Mouse (Mus musculus): ENCODE measurements at regions not wholly inside any gene's neighbourhood (a gene's known extent, or its start where the extent isn't known, plus 50 kb on each side); places are given as distances from the start of the nearest gene placed in this dataset.

DNA sequence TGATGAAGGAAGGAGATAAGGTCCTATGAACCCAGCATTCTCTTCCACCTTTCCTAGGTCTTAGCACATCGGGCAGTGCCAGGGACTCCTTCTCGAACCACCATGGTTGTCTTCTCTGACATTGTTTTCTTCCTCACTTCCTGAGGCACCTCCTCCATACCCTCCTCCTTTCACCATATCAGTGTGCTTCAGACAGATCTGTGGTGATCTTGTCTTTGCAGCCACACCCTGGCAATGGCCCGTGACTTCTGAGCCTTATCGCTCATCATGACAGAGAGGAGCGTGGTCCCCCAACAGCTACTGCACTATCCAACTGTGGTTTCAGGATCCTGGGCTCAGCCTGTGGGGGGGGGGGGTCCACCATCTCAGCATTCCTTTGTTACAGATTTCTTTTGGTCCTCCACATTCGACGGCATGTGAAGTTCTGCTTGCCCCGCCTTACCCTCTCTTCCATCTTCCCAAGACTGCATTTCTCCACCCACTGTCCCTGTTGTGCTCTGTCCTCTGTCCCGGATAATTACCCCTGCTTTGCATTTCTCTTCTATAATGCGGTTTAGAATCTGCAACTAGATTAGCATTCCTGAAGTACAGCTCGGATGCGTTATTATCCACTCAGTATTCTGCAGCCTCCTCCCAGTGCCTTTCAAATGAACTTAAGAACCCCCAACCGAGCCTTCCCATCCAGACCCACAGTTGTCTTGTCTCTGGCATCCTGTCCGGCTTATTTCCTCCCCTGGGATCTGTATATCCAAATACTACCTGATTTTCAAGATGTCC is 67.2 kb upstream of the Ccn6 start:
- peaks cover 4% of the 10 kb centered on the region for H3K9me3 ChIP-seq (replicated peaks; ENCODE audit: control insufficient read depth, insufficient read depth, low read length, poor library complexity, severe bottlenecking)
- no peaks in the 10 kb centered on the region for H3K36me3 ChIP-seq (ENCODE audit: control insufficient read depth, insufficient read depth, low read length, poor library complexity, severe bottlenecking)
- no peak overlapping the region for H3K9ac ChIP-seq (ENCODE audit: low read depth, poor library complexity, severe bottlenecking)
- TF ChIP-seq CTCF (IDR thresholded peaks at IDR 0.05; ENCODE audit: low read depth, low read length) = no peak
- no peak for TF ChIP-seq POLR2A (IDR thresholded peaks at IDR 0.05; ENCODE audit: insufficient read depth, low read length)
- TF ChIP-seq EP300 (IDR thresholded peaks at IDR 0.05; ENCODE audit: insufficient read depth, low read depth, low read length) = no peak
- H3K27me3 ChIP-seq (ENCODE audit: control insufficient read depth, insufficient read depth, low read length, poor library complexity, severe bottlenecking) = no peaks in the 10 kb centered on the region
- H3K4me3 ChIP-seq (ENCODE audit: low read depth, low read length) = no peak overlapping the region
- H3K4me1 ChIP-seq (ENCODE audit: control insufficient read depth, insufficient read depth, low read length) = peaks cover 14% of the 10 kb centered on the region
- H3K27ac ChIP-seq (ENCODE audit: insufficient read depth, low read length) = no peak overlapping the region

DNA sequence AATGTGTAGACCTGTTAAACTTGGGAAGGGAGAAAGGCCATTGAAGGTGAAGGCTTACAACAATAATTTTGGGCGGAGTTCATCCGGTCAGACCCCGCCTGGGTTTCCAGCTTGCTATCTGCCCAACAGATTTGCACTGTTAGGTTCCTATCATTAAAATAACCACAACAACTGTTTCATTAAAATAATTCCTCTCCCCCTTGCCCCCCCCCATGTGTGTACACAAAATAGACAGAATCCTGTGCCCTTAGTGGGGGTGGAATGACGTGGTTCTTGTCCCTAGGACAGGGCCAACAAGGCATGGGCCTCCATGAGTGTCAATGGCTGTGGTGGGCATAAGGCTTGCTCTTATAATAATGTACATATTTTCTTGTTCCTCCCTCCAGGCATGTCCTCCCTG is 65.6 kb upstream of the Ccn6 start:
- Histone ChIP-seq H3K9me3 (replicated peaks; ENCODE audit: control insufficient read depth, insufficient read depth, low read length, poor library complexity, severe bottlenecking) (peaks cover 4% of the 10 kb centered on the region; the same call in 1 of the 2 replicates), H3K9ac (ENCODE audit: low read depth, poor library complexity, severe bottlenecking) (no peak overlapping the region), H3K36me3 (ENCODE audit: control insufficient read depth, insufficient read depth, low read length, poor library complexity, severe bottlenecking) (no peaks in the 10 kb centered on the region), H3K27me3 (ENCODE audit: control insufficient read depth, insufficient read depth, low read length, poor library complexity, severe bottlenecking) (no peaks in the 10 kb centered on the region), H3K27ac (ENCODE audit: insufficient read depth, low read length) (no peak overlapping the region), H3K4me1 (ENCODE audit: control insufficient read depth, insufficient read depth, low read length) (peaks cover 16% of the 10 kb centered on the region), H3K4me3 (ENCODE audit: low read depth, low read length) (no peak overlapping the region)
- no peak for TF ChIP-seq POLR2A (IDR thresholded peaks at IDR 0.05; ENCODE audit: insufficient read depth, low read length)
- no peak for TF ChIP-seq CTCF (IDR thresholded peaks at IDR 0.05; ENCODE audit: low read depth, low read length)
- TF ChIP-seq EP300 (IDR thresholded peaks at IDR 0.05; ENCODE audit: insufficient read depth, low read depth, low read length) = no peak

DNA sequence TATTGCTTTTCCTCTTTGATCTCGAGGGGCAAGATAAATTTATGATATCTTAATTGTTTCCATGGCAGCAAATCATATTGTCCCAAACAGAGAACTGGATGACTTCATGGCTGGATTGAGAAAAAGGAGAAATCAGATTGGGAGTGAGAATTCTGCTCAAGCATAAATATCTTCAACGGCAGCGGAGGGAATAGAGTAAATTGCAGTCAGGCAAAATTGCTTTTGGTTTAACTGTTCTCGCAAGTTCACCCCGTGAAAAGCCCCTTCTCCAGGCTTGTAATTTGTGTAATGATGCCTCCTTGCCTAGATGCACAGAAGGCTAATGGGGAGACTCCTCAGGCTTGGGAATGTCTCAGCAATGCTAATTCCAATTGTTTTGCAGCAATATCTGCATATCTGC is 64.4 kb upstream of the Ccn6 start:
- H3K27me3 ChIP-seq (ENCODE audit: control insufficient read depth, insufficient read depth, low read length, poor library complexity, severe bottlenecking) = no peaks in the 10 kb centered on the region
- H3K27ac ChIP-seq (ENCODE audit: insufficient read depth, low read length) = no peak overlapping the region
- peaks cover 7% of the 10 kb centered on the region for H3K9me3 ChIP-seq (replicated peaks; ENCODE audit: control insufficient read depth, insufficient read depth, low read length, poor library complexity, severe bottlenecking)
- no peaks in the 10 kb centered on the region for H3K36me3 ChIP-seq (ENCODE audit: control insufficient read depth, insufficient read depth, low read length, poor library complexity, severe bottlenecking)
- no peak overlapping the region for H3K9ac ChIP-seq (ENCODE audit: low read depth, poor library complexity, severe bottlenecking)
- H3K4me1 ChIP-seq (ENCODE audit: control insufficient read depth, insufficient read depth, low read length) = peaks cover 17% of the 10 kb centered on the region
- H3K4me3 ChIP-seq (ENCODE audit: low read depth, low read length) = no peak overlapping the region
- TF ChIP-seq EP300 (IDR thresholded peaks at IDR 0.05; ENCODE audit: insufficient read depth, low read depth, low read length) (no peak), CTCF (IDR thresholded peaks at IDR 0.05; ENCODE audit: low read depth, low read length) (no peak)

DNA sequence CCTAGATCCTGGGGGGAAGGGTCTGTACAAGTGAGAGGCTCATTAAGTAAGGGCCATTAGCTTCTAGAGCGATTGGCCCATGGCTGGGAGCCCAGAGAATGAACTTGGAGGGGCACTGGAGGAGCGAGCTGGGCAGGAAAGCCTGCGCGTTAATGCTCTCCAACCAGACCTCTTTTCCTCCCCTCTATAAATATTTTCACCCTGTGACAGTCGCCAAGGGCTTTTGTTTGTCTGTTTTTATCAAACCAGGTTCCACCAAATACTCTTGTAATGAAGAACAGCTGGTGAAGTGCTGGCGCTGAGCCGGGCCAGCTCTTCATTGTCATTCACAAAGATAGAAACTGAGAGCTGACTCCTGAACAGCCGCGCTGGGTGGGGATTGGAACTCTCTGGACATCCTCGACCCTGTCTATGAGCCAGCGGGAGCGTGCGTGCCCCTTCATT is 63.9 kb upstream of the Ccn6 start:
- H3K9me3 ChIP-seq (replicated peaks; ENCODE audit: control insufficient read depth, insufficient read depth, low read length, poor library complexity, severe bottlenecking) = peaks cover 8% of the 10 kb centered on the region
- H3K36me3 ChIP-seq (ENCODE audit: control insufficient read depth, insufficient read depth, low read length, poor library complexity, severe bottlenecking) = no peaks in the 10 kb centered on the region
- H3K4me3 ChIP-seq (ENCODE audit: low read depth, low read length) = no peak overlapping the region
- H3K9ac ChIP-seq (ENCODE audit: low read depth, poor library complexity, severe bottlenecking) = 0 out of 2 replicates have a peak overlapping the region, but pooled peaks have one; percentile 24
- TF ChIP-seq CTCF (IDR thresholded peaks at IDR 0.05; ENCODE audit: low read depth, low read length) = no peak
- 0 out of 2 replicates have a peak, but pooled peaks have one; percentile 45 for TF ChIP-seq EP300 (IDR thresholded peaks at IDR 0.05; ENCODE audit: insufficient read depth, low read depth, low read length)
- no peak overlapping the region for H3K27ac ChIP-seq (ENCODE audit: insufficient read depth, low read length)
- H3K27me3 ChIP-seq (ENCODE audit: control insufficient read depth, insufficient read depth, low read length, poor library complexity, severe bottlenecking) = no peaks in the 10 kb centered on the region
- H3K4me1 ChIP-seq (ENCODE audit: control insufficient read depth, insufficient read depth, low read length) = peaks cover 15% of the 10 kb centered on the region

DNA sequence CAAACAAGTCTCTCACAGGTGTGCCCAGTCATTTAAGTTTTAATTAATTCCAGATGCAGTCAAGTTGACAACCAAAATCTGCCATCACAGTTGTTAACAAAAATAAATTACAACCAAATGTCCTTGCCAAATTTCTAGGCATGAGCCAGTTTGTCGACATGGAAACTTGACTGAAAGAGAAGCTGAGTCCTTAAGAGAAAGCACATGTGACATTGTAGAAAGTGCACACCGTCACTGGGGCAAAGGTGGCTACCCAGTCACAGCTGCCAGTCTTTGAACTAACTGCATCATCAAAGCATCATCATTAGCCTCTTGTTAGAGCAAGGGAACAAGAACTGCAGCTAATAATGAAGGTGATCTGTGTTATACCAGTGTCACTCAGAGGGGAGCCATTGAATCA is 62.9 kb upstream of the Ccn6 start:
- Histone ChIP-seq H3K36me3 (ENCODE audit: control insufficient read depth, insufficient read depth, low read length, poor library complexity, severe bottlenecking) (no peaks in the 10 kb centered on the region), H3K9ac (ENCODE audit: low read depth, poor library complexity, severe bottlenecking) (no peak overlapping the region), H3K9me3 (replicated peaks; ENCODE audit: control insufficient read depth, insufficient read depth, low read length, poor library complexity, severe bottlenecking) (peaks cover 15% of the 10 kb centered on the region), H3K4me1 (ENCODE audit: control insufficient read depth, insufficient read depth, low read length) (peaks cover 15% of the 10 kb centered on the region), H3K27ac (ENCODE audit: insufficient read depth, low read length) (no peak overlapping the region), H3K27me3 (ENCODE audit: control insufficient read depth, insufficient read depth, low read length, poor library complexity, severe bottlenecking) (no peaks in the 10 kb centered on the region), H3K4me3 (ENCODE audit: low read depth, low read length) (no peak overlapping the region)
- no peak for TF ChIP-seq EP300 (IDR thresholded peaks at IDR 0.05; ENCODE audit: insufficient read depth, low read depth, low read length)
- TF ChIP-seq POLR2A (IDR thresholded peaks at IDR 0.05; ENCODE audit: insufficient read depth, low read length) = no peak
- no peak for TF ChIP-seq CTCF (IDR thresholded peaks at IDR 0.05; ENCODE audit: low read depth, low read length)

DNA sequence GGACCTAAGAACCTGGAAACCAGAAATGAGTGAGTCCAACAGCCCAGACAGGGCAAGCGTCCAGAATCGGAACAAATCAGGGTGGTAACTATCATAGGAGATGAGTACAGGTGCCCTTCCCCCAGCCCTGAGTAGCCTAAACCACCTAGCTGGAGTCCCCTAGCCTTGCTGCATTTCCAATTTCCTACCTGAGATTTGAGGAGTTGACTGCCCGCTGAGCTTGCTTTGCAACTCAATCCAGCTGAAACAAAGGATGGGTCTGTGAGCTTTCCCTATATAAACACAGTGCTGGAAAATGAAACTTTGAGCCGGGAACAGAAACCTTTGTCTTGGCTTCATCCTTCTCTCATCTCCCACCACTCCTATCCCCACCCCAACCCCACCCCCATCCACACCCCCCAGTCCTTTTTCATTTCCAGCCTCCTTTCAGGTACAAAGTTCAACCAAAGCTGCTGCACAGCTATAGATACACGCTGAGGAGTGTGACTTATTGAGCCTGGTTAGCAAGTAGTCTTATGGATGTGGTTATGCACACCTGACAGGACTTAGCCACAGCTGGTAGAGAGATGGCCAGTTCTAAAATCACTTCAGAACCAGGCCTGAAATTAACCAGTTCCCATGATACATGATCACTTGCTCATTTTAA is 61.0 kb upstream of the Ccn6 start:
- Histone ChIP-seq H3K27me3 (ENCODE audit: control insufficient read depth, insufficient read depth, low read length, poor library complexity, severe bottlenecking) (no peaks in the 10 kb centered on the region), H3K9ac (ENCODE audit: low read depth, poor library complexity, severe bottlenecking) (no peak overlapping the region), H3K27ac (ENCODE audit: insufficient read depth, low read length) (peak overlapping the region; percentile 73; the same call in 1 of the 2 replicates), H3K9me3 (replicated peaks; ENCODE audit: control insufficient read depth, insufficient read depth, low read length, poor library complexity, severe bottlenecking) (peaks cover 22% of the 10 kb centered on the region), H3K36me3 (ENCODE audit: control insufficient read depth, insufficient read depth, low read length, poor library complexity, severe bottlenecking) (no peaks in the 10 kb centered on the region), H3K4me3 (ENCODE audit: low read depth, low read length) (no peak overlapping the region), H3K4me1 (ENCODE audit: control insufficient read depth, insufficient read depth, low read length) (peaks cover 11% of the 10 kb centered on the region)
- TF ChIP-seq EP300 (IDR thresholded peaks at IDR 0.05; ENCODE audit: insufficient read depth, low read depth, low read length) (peak; percentile 86), CTCF (IDR thresholded peaks at IDR 0.05; ENCODE audit: low read depth, low read length) (no peak)

Measured in ES-Bruce4 (cell line).